Mouse (Mus musculus): ENCODE data around the gene Ppp6r1.

DNA sequence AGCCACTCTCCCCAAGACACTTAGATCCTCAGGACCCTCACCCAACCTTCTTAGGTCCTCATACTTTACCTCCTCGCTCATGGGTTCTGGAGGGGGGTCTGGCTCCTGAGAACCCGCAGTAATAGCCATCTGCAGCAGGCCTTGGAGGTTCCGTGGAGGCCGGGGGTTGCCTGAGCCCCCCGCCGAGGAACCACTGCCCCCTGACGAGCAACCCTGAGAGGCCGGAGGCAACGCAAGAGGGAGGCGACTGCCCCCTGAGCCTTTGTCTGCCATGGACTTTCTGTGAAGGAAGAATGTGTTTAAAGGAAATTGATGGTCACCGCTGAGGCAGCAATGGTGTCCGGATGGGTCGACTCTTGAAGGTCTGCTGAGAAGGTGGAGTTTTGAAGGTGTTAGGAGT lies 25.4 kb upstream of the Ppp6r1 start:
- TF ChIP-seq POLR2A (IDR thresholded peaks at IDR 0.05; ENCODE audit: low read depth, low read length) = no peak
- no peak for TF ChIP-seq CTCF (IDR thresholded peaks at IDR 0.05; ENCODE audit: borderline replicate concordance, insufficient read depth, low read length)

All from embryonic fibroblast, embryonic 13.5 days (primary cell).